Mouse (Mus musculus) forebrain, embryonic 10.5 days (tissue): ENCODE results near the gene Samd10. TPM values are rescaled to one million over a fixed set of nuclear protein-coding genes. Genes with fewer than 3 reads are reported as not detected.

Experiments used
- DNase-seq: peaks from one replicate; pipeline ENCODE4 v3.0.0-alpha.2; 2017; ENCODE audit warnings: low spot score; ENCODE audit errors: extremely low spot score
- H3K27ac ChIP-seq: fragments of 300-500 bp; sonication (generic); 2 replicates; pipeline ENCODE4 v1.5.1; 2016; ENCODE audit warnings: mild to moderate bottlenecking
- H3K27me3 ChIP-seq: fragments of 300-500 bp; sonication (generic); 2 replicates; pipeline ENCODE4 v1.6.1; 2016; ENCODE audit warnings: mild to moderate bottlenecking; ENCODE audit not compliant: poor library complexity, severe bottlenecking
- H3K36me3 ChIP-seq: fragments of 300-500 bp; sonication (generic); replicated peaks from 2 replicates; pipeline ENCODE4 v1.6.1; 2016; ENCODE audit warnings: mild to moderate bottlenecking, moderate library complexity
- H3K4me1 ChIP-seq: fragments of 300-500 bp; sonication (generic); 2 replicates; pipeline ENCODE4 v1.6.1; 2016
- H3K4me3 ChIP-seq: fragments of 300-500 bp; sonication (generic); 2 replicates; pipeline ENCODE4 v1.5.1; 2016; ENCODE audit warnings: mild to moderate bottlenecking, moderate library complexity
- H3K9me3 ChIP-seq: fragments of 300-500 bp; sonication (generic); 2 replicates; pipeline ENCODE4 v1.6.1; 2016; ENCODE audit warnings: mild to moderate bottlenecking, moderate library complexity
- WGBS: fragments of 180-500 bp; shearing (Covaris S2); methylation state at CpG from one replicate; pipeline ENCODE4 v1.1.7; 2016; 5-methylcytosine and 5-hydroxymethylcytosine counted together
- polyA plus RNA-seq: library from polyadenylated mRNA; unstranded; fragments of >200 nt; fragmentation: Nextera tagmentation; extraction: Ambion mirVana; gene quantifications from 2 replicates; pipeline ENCODE4 v1.2.1, GENCODE M21; 2016

Samd10 gene
- polyA plus RNA-seq, 1 experiment from 2014 or later: 31.6 TPM

GRCm38 (mm10) chr2:181579681-181580080, 19.3 kb downstream of the Samd10 start:
- Histone ChIP-seq H3K4me3 (no peak overlapping the region), H3K27ac (no peak overlapping the region), H3K36me3 (peaks cover 18% of the 10 kb centered on the region), H3K4me1 (peaks cover 31% of the 10 kb centered on the region), H3K27me3 (no peaks in the 10 kb centered on the region), H3K9me3 (no peaks in the 10 kb centered on the region)
- 93% methylated on average over 1 of the region's 1 CpGs for WGBS
- no peak for DNase-seq

- no peak for DNase-seq
- Histone ChIP-seq H3K4me3 (no peak overlapping the region), H3K36me3 (peaks cover 16% of the 10 kb centered on the region), H3K9me3 (no peaks in the 10 kb centered on the region), H3K27me3 (no peaks in the 10 kb centered on the region), H3K27ac (no peak overlapping the region), H3K4me1 (peaks cover 31% of the 10 kb centered on the region)
- WGBS: 81% methylated on average over 5 of the region's 5 CpGs
These were observed 20.0 kb downstream of the Samd10 start for GRCm38 (mm10) chr2:181578790-181579618.

- Histone ChIP-seq H3K27ac (no peak overlapping the region), H3K27me3 (no peaks in the 10 kb centered on the region), H3K4me3 (no peak overlapping the region), H3K36me3 (peaks cover 17% of the 10 kb centered on the region), H3K4me1 (peaks cover 31% of the 10 kb centered on the region), H3K9me3 (no peaks in the 10 kb centered on the region)
- 87% methylated on average over 7 of the region's 7 CpGs for WGBS
- DNase-seq: no peak
These were observed 20.9 kb downstream of the Samd10 start for GRCm38 (mm10) chr2:181577981-181578581.

GRCm38 (mm10) chr2:181577126-181577525, 21.9 kb downstream of the Samd10 start:
- Histone ChIP-seq H3K27ac (no peak overlapping the region), H3K9me3 (no peaks in the 10 kb centered on the region), H3K4me3 (no peak overlapping the region), H3K4me1 (peaks cover 27% of the 10 kb centered on the region), H3K27me3 (no peaks in the 10 kb centered on the region), H3K36me3 (peaks cover 17% of the 10 kb centered on the region)
- DNase-seq: no peak
- WGBS: 83% methylated on average over 2 of the region's 2 CpGs

- Histone ChIP-seq H3K27me3 (no peaks in the 10 kb centered on the region), H3K9me3 (no peaks in the 10 kb centered on the region), H3K4me1 (peaks cover 22% of the 10 kb centered on the region), H3K36me3 (peaks cover 17% of the 10 kb centered on the region), H3K4me3 (no peak overlapping the region), H3K27ac (no peak overlapping the region)
- no peak for DNase-seq
- 92% methylated on average over 2 of the region's 2 CpGs for WGBS
These were observed 22.4 kb downstream of the Samd10 start for GRCm38 (mm10) chr2:181576613-181577012.

- H3K9me3 ChIP-seq: no peaks in the 10 kb centered on the region
- 92% methylated on average over 7 of the region's 7 CpGs for WGBS
- no peak overlapping the region for H3K27ac ChIP-seq
- peaks cover 9% of the 10 kb centered on the region for H3K4me1 ChIP-seq
- DNase-seq: no peak
- no peaks in the 10 kb centered on the region for H3K27me3 ChIP-seq
- H3K36me3 ChIP-seq: peaks cover 17% of the 10 kb centered on the region
- no peak overlapping the region for H3K4me3 ChIP-seq
These were observed 24.0 kb downstream of the Samd10 start for GRCm38 (mm10) chr2:181574921-181575545.

GRCm38 (mm10) chr2:181573961-181574360, 25.1 kb downstream of the Samd10 start:
- H3K4me3 ChIP-seq: no peak overlapping the region
- peaks cover 4% of the 10 kb centered on the region; the same call in 1 of the 2 replicates for H3K4me1 ChIP-seq
- no peaks in the 10 kb centered on the region for H3K9me3 ChIP-seq
- no peak for DNase-seq
- no peaks in the 10 kb centered on the region for H3K27me3 ChIP-seq
- H3K27ac ChIP-seq: no peak overlapping the region
- WGBS: 94% methylated on average over 9 of the region's 9 CpGs
- peaks cover 17% of the 10 kb centered on the region for H3K36me3 ChIP-seq

DNA sequence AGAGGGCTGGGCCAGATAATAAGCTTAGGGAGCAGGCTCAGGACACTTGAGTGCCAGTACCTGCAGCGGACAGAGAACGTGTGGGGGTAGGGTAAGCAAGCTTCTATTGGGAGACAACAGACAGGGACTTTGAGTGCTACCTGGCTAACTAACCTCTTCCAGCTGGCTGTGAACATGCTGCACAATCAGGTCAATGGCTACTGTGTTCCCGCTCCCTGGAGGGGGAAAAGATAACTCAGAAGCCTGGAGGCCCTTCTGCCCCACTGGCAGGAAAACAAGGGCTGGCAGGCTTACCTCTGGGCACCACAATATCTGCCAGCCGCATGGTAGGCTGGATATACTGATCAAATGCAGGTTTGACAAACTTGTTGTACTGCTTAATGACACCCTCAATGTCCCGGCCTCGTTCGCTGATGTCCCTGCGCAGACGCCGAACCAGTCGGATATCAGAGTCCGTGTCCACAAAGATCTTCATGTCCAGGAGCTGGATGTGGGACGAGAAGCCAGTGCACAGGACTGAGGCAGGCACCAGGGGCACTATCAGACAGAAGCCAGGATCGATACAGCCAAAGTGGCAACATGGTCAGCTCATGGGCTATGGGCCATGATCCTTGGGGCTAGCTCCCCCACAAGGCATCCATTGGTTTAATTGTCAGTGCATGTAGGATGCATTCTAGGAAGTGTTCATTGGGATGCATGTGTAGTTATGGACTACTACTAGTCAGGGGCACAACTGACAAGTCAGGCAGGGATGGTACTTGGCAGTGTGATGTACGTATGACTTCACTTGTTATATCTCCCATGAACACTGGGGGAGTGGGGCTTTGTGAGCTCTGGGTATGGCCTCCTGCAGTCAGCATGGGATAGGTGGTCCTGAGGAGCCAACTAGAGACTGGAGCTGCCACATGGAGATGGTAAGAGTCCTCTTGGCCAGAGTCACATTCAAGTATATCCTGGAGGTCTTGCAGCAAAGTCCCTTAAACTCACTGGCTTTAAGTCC, 25.8 kb downstream of the Samd10 start:
- H3K4me1 ChIP-seq: peaks cover 3% of the 10 kb centered on the region; the same call in 1 of the 2 replicates
- H3K27me3 ChIP-seq: no peaks in the 10 kb centered on the region
- DNase-seq: no peak
- WGBS: 93% methylated on average over 15 of the region's 15 CpGs
- no peak overlapping the region for H3K4me3 ChIP-seq
- H3K36me3 ChIP-seq: peaks cover 17% of the 10 kb centered on the region
- no peaks in the 10 kb centered on the region for H3K9me3 ChIP-seq
- H3K27ac ChIP-seq: no peak overlapping the region

DNA sequence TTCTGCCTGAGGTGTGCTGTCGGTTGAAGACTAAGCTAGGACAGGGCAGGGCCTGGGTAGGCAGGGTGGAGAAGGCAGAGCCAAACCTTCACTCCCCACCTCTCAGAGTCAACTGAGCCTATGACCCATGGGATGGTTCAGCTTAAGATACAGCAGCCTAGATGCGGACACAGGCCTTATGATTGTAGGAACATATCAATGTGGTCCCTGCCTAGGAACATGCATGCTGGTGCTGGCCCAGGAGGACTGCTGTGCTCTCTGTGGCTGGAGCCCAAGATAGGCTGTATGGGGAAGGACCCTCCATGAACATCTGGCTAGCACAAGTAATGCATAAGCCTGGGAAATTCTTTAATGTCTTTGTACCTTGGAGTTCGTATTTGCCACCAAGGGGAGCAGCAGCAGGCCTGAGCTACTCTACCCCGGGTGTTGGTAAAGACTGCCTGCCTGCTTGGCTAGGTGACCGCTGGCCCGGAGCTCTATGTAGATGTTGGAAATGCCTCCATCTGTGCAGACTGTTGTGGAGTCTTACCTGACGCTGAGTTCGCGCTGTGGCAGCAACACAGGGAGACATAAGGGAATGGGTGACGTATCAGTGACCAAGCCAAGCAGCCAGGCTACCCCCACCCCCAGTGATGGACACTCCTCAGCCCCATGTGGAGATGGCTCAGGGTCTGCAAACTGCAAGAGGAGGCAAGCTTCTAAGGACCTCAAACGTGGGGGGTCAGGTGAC, 26.9 kb downstream of the Samd10 start:
- peaks cover 3% of the 10 kb centered on the region; the same call in 1 of the 2 replicates for H3K4me1 ChIP-seq
- WGBS: 93% methylated on average over 11 of the region's 11 CpGs
- no peak for DNase-seq
- H3K27ac ChIP-seq: no peak overlapping the region
- no peak overlapping the region for H3K4me3 ChIP-seq
- H3K36me3 ChIP-seq: peaks cover 17% of the 10 kb centered on the region
- H3K9me3 ChIP-seq: no peaks in the 10 kb centered on the region
- no peaks in the 10 kb centered on the region for H3K27me3 ChIP-seq

DNA sequence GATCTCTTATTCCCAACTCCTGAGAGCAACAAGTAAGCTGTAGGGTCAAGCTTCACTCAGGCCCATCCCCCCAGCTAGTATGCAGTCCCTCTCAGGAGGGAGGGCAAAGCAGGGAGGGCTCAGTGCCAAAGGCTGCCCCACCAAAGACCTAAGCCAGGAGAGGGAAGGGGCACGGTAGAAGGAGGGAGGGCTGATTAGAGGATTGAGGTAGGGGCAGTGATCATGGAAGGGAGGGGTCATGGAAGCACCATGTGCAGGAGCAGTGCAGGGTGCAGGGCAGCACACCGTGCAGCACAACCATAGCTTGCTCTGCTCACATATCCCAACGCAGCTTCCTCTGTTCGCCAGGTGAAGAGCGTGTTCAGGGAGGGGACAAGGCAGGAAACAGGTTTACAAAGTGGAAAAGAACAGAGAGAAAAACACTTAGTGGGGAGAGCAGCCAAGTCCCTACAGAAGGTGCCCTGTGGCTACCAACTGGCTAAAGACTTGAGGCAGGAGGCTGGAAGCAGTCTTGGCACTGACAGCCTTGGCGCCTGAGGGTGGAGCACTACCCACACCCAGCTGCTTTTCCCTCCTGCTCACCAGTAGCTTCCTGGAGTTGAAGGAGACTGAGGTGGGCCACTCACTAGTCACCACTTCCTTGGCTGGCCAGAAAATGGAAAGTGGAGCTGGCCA, 28.0 kb downstream of the Samd10 start:
- Histone ChIP-seq H3K9me3 (no peaks in the 10 kb centered on the region), H3K4me3 (no peak overlapping the region), H3K27ac (no peak overlapping the region), H3K4me1 (peaks cover 3% of the 10 kb centered on the region; the same call in 1 of the 2 replicates), H3K36me3 (peaks cover 17% of the 10 kb centered on the region), H3K27me3 (no peaks in the 10 kb centered on the region)
- 73% methylated on average over 6 of the region's 6 CpGs for WGBS
- no peak for DNase-seq

DNA sequence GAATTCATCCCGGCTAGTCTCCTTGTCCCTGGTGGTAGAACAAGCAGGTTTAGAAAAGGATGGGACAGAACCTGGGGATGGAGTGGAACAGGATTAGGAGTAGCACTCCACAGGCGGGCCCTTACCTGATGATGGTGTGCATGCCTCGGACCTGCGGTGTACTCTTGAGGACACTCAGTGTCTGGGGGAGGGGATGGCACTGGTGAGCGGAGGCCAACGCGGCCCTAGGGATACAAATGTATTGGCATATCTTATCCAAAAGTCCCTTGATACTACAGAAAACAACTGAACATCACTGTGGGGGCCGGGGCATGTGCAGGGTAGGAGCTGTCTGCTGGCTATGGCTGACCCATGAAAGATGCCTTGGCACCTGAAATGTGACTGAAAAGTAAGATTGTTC, 28.6 kb downstream of the Samd10 start:
- Histone ChIP-seq H3K4me1 (peaks cover 3% of the 10 kb centered on the region; the same call in 1 of the 2 replicates), H3K4me3 (no peak overlapping the region), H3K9me3 (no peaks in the 10 kb centered on the region), H3K36me3 (peaks cover 17% of the 10 kb centered on the region), H3K27me3 (no peaks in the 10 kb centered on the region), H3K27ac (no peak overlapping the region)
- no peak for DNase-seq
- WGBS: 88% methylated on average over 8 of the region's 8 CpGs
